Mouse (Mus musculus): ENCODE data around the gene Prr14.
"Not testable (repeated sequence)": the region's sequence is repeated elsewhere in the genome, so short reads cannot be mapped to it uniquely, and the experiment has no call there.

Gene Prr14

DNA sequence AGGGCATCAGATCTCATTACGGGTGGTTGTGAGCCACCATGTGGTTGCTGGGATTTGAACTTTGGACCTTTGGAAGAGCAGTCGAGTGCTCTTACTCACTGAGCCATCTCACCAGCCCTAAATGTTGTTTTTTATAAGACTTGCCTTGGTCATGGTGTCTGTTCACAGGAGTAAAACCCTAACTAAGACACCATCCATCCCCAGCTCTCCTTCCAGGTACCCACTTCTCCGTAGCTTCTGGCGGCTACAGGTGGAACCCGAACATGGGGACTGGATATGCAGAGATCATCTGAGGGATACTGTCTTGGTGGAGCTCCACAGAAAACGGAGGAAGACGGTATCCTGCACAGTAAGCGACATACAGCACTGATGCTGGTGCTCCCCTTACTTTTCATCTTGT is at the start of gene Prr14:
Prr14 (plus strand) TSS at position 301 of the 400 bp plus-strand sequence.
- not testable (repeated sequence) for DNase-seq (ENCODE audit: low read depth, low spot score)

GRCm38 (mm10) chr7:127411418-127411817 is 48.0 kb upstream of the Prr14 start:
- no peak for DNase-seq (ENCODE audit: low read depth, low spot score)

GRCm38 (mm10) chr7:127421388-127422191 is 37.8 kb upstream of the Prr14 start, which contains the start of gene Zfp688:
Gene Zfp688, minus strand, starts transcription at chr7:127422068.
- peak; percentile 81 for DNase-seq (ENCODE audit: low read depth, low spot score)

GRCm38 (mm10) chr7:127422247-127422646 is 37.2 kb upstream of the Prr14 start:
- peak; percentile 28 for DNase-seq (ENCODE audit: low read depth, low spot score)

DNA sequence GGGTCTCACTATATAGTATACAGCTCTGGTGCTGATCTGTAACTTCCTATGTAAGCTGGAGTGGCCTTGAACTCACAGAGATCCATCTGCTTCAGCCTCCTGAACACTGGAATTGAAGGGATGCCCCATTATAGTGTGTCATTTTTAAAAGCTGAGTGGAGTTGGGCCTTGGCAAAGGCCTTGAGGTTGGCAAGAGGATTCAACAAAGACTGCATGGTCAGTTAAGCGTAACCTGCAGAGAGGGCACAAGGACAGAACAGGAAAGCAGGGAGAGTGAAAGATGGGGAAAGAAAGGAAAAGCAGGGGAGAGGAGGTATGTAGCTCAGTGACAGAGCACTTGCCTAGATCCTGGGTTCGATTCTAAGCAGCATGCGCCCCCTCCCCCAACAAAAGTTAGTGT is 34.1 kb upstream of the Prr14 start:
- no peak for DNase-seq (ENCODE audit: low read depth, low spot score)

- DNase-seq (ENCODE audit: low read depth, low spot score), result no peak
Measured at GRCm38 (mm10) chr7:127425911-127426310, 33.5 kb upstream of the Prr14 start.

DNA sequence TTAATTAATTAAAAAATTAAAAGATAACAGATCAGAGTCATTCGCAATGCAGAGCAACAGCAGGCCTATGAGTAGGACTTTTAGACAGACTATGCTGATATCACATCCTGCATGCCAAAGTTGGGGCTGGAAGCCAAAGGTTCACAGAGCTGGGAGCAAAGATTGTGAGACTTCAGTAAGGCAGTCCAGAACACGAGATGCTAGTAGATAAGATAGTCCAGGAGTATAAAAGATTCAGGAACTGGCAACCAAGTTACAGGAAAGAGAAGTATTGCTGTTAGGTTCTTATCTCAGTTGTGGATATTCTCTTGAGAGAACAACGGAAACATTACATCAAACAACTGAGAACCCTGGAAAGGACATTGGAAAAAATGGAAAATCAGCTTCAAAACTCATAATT is 33.1 kb upstream of the Prr14 start:
- DNase-seq (ENCODE audit: low read depth, low spot score), result no peak

- DNase-seq (ENCODE audit: low read depth, low spot score), result no peak
Measured at GRCm38 (mm10) chr7:127435206-127435605, 24.2 kb upstream of the Prr14 start.

- no peak for DNase-seq (ENCODE audit: low read depth, low spot score)
Measured at GRCm38 (mm10) chr7:127437724-127438123, 21.7 kb upstream of the Prr14 start.

GRCm38 (mm10) chr7:127443976-127444375 is 15.4 kb upstream of the Prr14 start:
- no peak for DNase-seq (ENCODE audit: low read depth, low spot score)

- DNase-seq (ENCODE audit: low read depth, low spot score), result peak; percentile 99
Measured at GRCm38 (mm10) chr7:127448521-127449300, 10.7 kb upstream of the Prr14 start, which contains the start of gene Zfp689. Gene Zfp689, minus strand, starts transcription at chr7:127449158.

GRCm38 (mm10) chr7:127449966-127450365 is 9.4 kb upstream of the Prr14 start:
- DNase-seq (ENCODE audit: low read depth, low spot score), result no peak

DNA sequence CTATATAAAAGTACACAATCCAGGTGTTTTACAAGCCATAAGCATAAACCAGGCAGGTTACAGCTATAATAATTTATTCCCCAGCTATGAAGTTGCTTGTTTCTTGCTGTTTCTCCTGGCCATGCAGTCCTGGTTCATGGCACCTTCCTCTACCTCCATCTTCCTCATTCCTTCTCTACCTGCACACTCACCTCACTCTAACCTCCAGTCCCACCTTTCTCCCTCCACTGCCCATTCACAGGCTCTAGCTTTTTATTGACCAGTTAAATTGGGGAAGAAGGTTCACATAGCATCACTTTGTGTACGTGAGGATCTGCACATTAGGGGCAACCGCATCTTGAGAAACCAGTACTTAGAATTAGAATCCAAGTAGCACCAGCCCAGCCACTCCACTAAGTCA is 6.4 kb upstream of the Prr14 start:
- DNase-seq (ENCODE audit: low read depth, low spot score), result no peak

GRCm38 (mm10) chr7:127454905-127455304 is 4.5 kb upstream of the Prr14 start:
- DNase-seq (ENCODE audit: low read depth, low spot score), result no peak

DNA sequence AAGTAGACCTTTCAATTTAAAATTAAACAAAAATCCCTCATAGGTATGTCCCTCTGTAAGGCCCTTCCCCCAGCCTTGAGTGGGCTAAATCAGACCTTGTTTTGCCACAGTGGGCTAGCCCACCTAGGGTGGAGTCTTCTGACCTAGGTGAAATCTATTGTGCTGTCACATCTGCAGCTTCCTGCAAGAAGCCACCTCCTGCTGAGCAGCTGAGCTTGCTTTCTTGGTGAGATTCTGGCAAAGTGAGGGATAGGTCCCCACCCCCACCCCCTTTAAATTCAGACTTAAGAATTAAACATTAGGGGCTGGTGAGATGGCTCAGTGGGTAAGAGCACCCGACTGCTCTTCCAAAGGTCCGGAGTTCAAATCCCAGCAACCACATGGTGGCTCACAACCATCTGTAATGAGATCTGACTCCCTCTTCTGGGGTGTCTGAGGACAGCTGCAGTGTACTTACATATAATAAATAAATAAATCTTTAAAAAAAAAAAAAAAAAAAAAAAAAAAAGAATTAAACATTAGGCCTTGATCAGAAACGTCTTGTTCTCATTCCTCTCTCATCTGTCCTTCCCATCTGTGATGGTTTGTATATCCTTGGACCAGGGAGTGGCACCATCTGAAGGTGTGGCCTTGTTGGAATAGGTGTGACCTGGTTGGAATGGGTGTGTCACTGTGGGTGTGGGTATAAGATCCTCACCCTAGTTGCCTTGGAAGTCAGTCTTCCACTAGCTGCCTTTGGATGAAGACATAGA is 864 bp upstream of the Prr14 start:
- DNase-seq (ENCODE audit: low read depth, low spot score), result not testable (repeated sequence)

DNA sequence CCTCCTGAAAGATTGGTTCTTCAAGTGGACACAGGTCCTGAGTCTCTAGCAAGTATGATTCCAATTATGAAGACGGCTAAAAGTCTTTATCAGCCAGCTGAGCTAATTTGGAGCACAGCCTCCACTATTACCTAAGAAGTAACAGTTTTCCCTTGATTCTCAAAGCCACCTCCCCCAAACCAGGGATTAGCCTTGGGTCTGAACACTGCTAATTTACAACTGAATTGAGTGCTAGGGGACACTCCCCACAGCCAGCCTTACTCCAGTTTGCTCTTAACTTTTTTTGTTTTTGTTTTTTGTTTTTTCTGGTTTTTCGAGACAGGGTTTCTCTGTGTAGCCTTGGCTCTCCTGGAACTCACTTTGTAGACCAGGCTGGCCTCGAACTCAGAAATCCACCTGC is 5.8 kb downstream of the Prr14 start:
- no peak for DNase-seq (ENCODE audit: low read depth, low spot score)

- DNase-seq (ENCODE audit: low read depth, low spot score), result not testable (repeated sequence)
Measured at GRCm38 (mm10) chr7:127465670-127466069, 6.3 kb downstream of the Prr14 start.

DNA sequence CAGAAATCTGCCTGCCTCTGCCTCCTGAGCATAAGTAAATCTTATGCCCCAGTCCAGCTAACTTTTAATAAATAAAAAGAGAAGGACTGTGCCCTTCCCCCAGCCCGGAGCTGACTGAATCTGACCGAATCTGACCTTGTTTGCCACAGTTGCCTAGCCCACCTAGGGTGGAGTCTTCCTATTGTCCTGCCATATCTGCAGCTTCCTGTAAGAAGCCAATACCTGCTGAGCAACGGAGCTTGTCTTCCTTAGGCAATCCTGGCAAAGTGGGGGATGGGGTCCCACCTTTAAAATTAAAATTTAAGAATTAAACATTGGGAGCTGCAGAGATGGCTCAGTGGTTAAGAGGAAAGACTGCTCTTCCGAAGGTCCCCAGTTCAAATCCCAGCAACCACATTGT is 7.2 kb downstream of the Prr14 start:
- DNase-seq (ENCODE audit: low read depth, low spot score), result no peak

DNA sequence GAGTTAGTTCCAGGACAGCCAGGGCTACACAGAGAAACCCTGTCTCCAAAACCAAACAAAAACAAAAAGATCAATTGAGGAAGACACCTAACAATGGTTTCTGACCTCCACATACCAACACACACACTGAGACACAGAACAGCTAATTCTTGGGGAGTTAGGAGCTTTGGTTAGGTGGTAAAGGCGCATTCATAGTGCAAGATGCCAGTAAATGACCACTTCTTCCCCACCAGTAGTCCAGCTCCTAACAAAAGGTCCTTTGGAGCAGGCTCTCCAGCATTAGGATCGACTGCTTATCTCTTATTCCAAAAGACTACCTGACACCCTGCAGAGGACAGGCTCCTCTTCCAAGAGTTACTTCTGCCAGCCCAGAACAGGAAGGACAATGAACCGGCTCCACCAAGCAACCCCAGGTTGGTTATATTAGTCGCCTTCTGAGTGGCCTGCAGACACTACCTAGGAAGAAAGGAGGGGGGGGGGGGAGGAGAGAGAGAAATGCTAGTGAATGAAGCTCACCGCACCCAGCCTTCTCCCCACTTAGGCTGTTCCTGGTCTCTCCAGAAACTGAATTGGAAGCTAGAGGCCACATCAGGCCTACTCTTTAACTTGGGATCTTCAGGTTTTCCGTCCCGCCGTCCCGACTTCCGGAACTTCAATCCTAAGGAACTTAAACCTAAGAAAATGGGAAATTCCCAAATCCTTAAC is 10.8 kb downstream of the Prr14 start:
- no peak for DNase-seq (ENCODE audit: low read depth, low spot score)

GRCm38 (mm10) chr7:127470743-127471645 is 11.6 kb downstream of the Prr14 start:
- DNase-seq (ENCODE audit: low read depth, low spot score), result peak; percentile 87

All from c-Kit-negative CD71-positive TER-119-positive erythroid progenitor cells, embryonic 14.5 days (primary cell).